Mouse (Mus musculus): ENCODE data around the gene Dcun1d3. TPM values are rescaled to one million over a fixed set of nuclear protein-coding genes. Genes with fewer than 3 reads are reported as not detected.

Gene Dcun1d3
- total and polyA plus RNA-seq, 3 experiments: 8.9 to 10.8 (median 8.9) TPM

DNA sequence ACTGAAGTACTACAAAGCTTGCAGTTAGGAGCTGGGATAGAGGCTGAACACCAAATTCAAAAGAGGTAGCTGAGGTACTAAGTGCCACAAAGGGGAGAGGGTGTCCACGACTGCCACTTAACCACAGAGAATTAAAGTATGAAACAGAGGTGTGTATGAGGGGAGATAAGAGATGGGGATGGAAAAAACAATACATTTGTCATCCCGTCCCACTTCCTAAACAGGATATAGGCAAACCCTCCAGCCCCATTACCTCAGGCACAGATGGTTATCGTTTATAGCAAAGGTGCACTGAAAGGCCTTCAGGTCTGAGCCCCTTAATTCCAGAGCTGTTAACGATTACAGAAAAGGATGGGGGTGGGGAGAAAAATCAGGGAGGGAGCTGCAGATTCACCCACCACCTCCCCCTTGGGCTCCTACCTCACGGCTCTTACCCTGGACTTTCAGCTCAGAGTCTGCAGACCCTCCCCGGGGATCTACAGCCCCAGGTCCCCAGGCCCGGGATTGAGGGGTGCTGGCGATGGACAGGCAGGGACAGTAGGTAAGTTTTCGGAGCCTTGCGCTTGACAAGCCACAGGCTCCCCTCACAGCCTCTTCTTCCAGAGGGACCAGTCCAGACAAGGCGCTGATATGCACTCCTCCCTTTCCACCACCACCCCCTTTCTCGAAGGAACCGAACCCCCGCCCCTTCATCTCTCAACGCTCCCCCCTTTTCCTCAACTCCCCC lies 1.1 kb downstream of the Dcun1d3 start:
- Histone ChIP-seq H3K27me3 (ENCODE audit: insufficient read depth, low read length) (no peaks in the 10 kb centered on the region), H3K4me1 (ENCODE audit: insufficient read depth, low read depth, low read length) (peaks cover 45% of the 10 kb centered on the region), H3K36me3 (replicated peaks) (peaks cover 8% of the 10 kb centered on the region), H3K9me3 (replicated peaks) (no peaks in the 10 kb centered on the region), H3K4me3 (ENCODE audit: low read depth, low read length) (peak overlapping the region; percentile 85)
- DNase-seq (ENCODE audit: low spot score): peak; percentile 8
- TF ChIP-seq POLR2AphosphoS5 (IDR thresholded peaks at IDR 0.05; ENCODE audit: insufficient replicate concordance, low read depth, low read length): no peak
- no peak for TF ChIP-seq GATA1 (IDR thresholded peaks at IDR 0.05; ENCODE audit: borderline replicate concordance, low read length)
- no peak for TF ChIP-seq GATA2 (IDR thresholded peaks at IDR 0.05; ENCODE audit: borderline replicate concordance, low read depth, low read length)
- no peak for TF ChIP-seq TAL1 (conservative IDR thresholded peaks at IDR 0.05; ENCODE audit: low read depth, low read length)
- no peak for TF ChIP-seq CTCF (IDR thresholded peaks at IDR 0.05; ENCODE audit: low read depth, low read length)
- no peak for ATAC-seq (ENCODE audit: extremely low read depth, insufficient number of reproducible peaks, low FRiP score, poor library complexity, severe bottlenecking)

GRCm38 (mm10) chr7:119892742-119893141 lies 3.4 kb downstream of the Dcun1d3 start:
- H3K4me3 ChIP-seq (ENCODE audit: low read depth, low read length): no peak overlapping the region
- H3K27me3 ChIP-seq (ENCODE audit: insufficient read depth, low read length): no peaks in the 10 kb centered on the region
- H3K36me3 ChIP-seq (replicated peaks): peaks cover 14% of the 10 kb centered on the region
- H3K4me1 ChIP-seq (ENCODE audit: insufficient read depth, low read depth, low read length): peaks cover 40% of the 10 kb centered on the region
- no peak for DNase-seq (ENCODE audit: low spot score)
- H3K9me3 ChIP-seq (replicated peaks): no peaks in the 10 kb centered on the region
- TF ChIP-seq POLR2AphosphoS5 (IDR thresholded peaks at IDR 0.05; ENCODE audit: insufficient replicate concordance, low read depth, low read length): no peak
- no peak for TF ChIP-seq CTCF (IDR thresholded peaks at IDR 0.05; ENCODE audit: low read depth, low read length)
- TF ChIP-seq GATA2 (IDR thresholded peaks at IDR 0.05; ENCODE audit: borderline replicate concordance, low read depth, low read length): no peak
- TF ChIP-seq TAL1 (conservative IDR thresholded peaks at IDR 0.05; ENCODE audit: low read depth, low read length): no peak
- TF ChIP-seq GATA1 (IDR thresholded peaks at IDR 0.05; ENCODE audit: borderline replicate concordance, low read length): no peak
- no peak for ATAC-seq (ENCODE audit: extremely low read depth, insufficient number of reproducible peaks, low FRiP score, poor library complexity, severe bottlenecking)

- Histone ChIP-seq H3K9me3 (replicated peaks) (no peaks in the 10 kb centered on the region), H3K4me3 (ENCODE audit: low read depth, low read length) (no peak overlapping the region), H3K4me1 (ENCODE audit: insufficient read depth, low read depth, low read length) (peaks cover 35% of the 10 kb centered on the region), H3K27me3 (ENCODE audit: insufficient read depth, low read length) (no peaks in the 10 kb centered on the region), H3K36me3 (replicated peaks) (peaks cover 15% of the 10 kb centered on the region)
- ATAC-seq (ENCODE audit: extremely low read depth, insufficient number of reproducible peaks, low FRiP score, poor library complexity, severe bottlenecking) (no peak), DNase-seq (ENCODE audit: low spot score) (no peak)
- TF ChIP-seq CTCF (IDR thresholded peaks at IDR 0.05; ENCODE audit: low read depth, low read length): no peak
- TF ChIP-seq GATA2 (IDR thresholded peaks at IDR 0.05; ENCODE audit: borderline replicate concordance, low read depth, low read length): no peak
- TF ChIP-seq TAL1 (conservative IDR thresholded peaks at IDR 0.05; ENCODE audit: low read depth, low read length): no peak
- TF ChIP-seq GATA1 (IDR thresholded peaks at IDR 0.05; ENCODE audit: borderline replicate concordance, low read length): no peak
- no peak for TF ChIP-seq POLR2AphosphoS5 (IDR thresholded peaks at IDR 0.05; ENCODE audit: insufficient replicate concordance, low read depth, low read length)
These were observed 3.9 kb downstream of the Dcun1d3 start for GRCm38 (mm10) chr7:119892198-119892597.

GRCm38 (mm10) chr7:119887887-119888286 lies 8.2 kb downstream of the Dcun1d3 start:
- Histone ChIP-seq H3K4me1 (ENCODE audit: insufficient read depth, low read depth, low read length) (peaks cover 13% of the 10 kb centered on the region), H3K27me3 (ENCODE audit: insufficient read depth, low read length) (no peaks in the 10 kb centered on the region), H3K9me3 (replicated peaks) (no peaks in the 10 kb centered on the region), H3K36me3 (replicated peaks) (peaks cover 26% of the 10 kb centered on the region), H3K4me3 (ENCODE audit: low read depth, low read length) (no peak overlapping the region)
- ATAC-seq (ENCODE audit: extremely low read depth, insufficient number of reproducible peaks, low FRiP score, poor library complexity, severe bottlenecking) (no peak; the same call in 1 of the 2 replicates), DNase-seq (ENCODE audit: low spot score) (no peak)
- TF ChIP-seq CTCF (IDR thresholded peaks at IDR 0.05; ENCODE audit: low read depth, low read length) (no peak), TAL1 (conservative IDR thresholded peaks at IDR 0.05; ENCODE audit: low read depth, low read length) (no peak)

- Histone ChIP-seq H3K4me3 (ENCODE audit: low read depth, low read length) (no peak overlapping the region), H3K9me3 (replicated peaks) (no peaks in the 10 kb centered on the region), H3K36me3 (replicated peaks) (peaks cover 28% of the 10 kb centered on the region), H3K27me3 (ENCODE audit: insufficient read depth, low read length) (no peaks in the 10 kb centered on the region), H3K4me1 (ENCODE audit: insufficient read depth, low read depth, low read length) (peaks cover 8% of the 10 kb centered on the region)
- no peak for TF ChIP-seq GATA2 (IDR thresholded peaks at IDR 0.05; ENCODE audit: borderline replicate concordance, low read depth, low read length)
- no peak for TF ChIP-seq TAL1 (conservative IDR thresholded peaks at IDR 0.05; ENCODE audit: low read depth, low read length)
- TF ChIP-seq GATA1 (IDR thresholded peaks at IDR 0.05; ENCODE audit: borderline replicate concordance, low read length): no peak
- no peak for TF ChIP-seq POLR2AphosphoS5 (IDR thresholded peaks at IDR 0.05; ENCODE audit: insufficient replicate concordance, low read depth, low read length)
- TF ChIP-seq CTCF (IDR thresholded peaks at IDR 0.05; ENCODE audit: low read depth, low read length): no peak
- DNase-seq (ENCODE audit: low spot score): no peak
- ATAC-seq (ENCODE audit: extremely low read depth, insufficient number of reproducible peaks, low FRiP score, poor library complexity, severe bottlenecking): no peak
These were observed 14.9 kb downstream of the Dcun1d3 start for GRCm38 (mm10) chr7:119881229-119881628.

DNA sequence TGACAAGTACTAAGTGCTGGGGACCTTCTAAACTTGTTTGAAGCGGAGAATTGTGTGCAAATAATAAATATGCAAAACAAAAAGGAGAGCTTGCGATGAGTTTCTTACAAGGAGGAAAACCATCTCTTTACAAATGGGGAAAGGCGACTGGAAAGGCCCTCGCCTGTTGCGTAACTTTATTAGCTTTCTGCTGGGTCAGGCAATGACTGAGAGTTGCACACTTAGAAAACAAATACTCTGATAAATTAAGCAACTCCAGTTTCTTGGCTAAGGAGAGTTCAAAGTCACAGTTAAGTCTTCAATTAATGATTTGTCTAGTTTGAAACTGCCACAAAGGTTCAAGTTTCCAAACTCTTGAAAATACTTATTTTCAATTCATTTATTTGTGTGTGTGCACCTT lies 15.8 kb downstream of the Dcun1d3 start:
- ATAC-seq (ENCODE audit: extremely low read depth, insufficient number of reproducible peaks, low FRiP score, poor library complexity, severe bottlenecking) (no peak), DNase-seq (ENCODE audit: low spot score) (no peak)
- H3K9me3 ChIP-seq (replicated peaks): no peaks in the 10 kb centered on the region
- TF ChIP-seq POLR2AphosphoS5 (IDR thresholded peaks at IDR 0.05; ENCODE audit: insufficient replicate concordance, low read depth, low read length) (no peak), GATA2 (IDR thresholded peaks at IDR 0.05; ENCODE audit: borderline replicate concordance, low read depth, low read length) (no peak), GATA1 (IDR thresholded peaks at IDR 0.05; ENCODE audit: borderline replicate concordance, low read length) (no peak), TAL1 (conservative IDR thresholded peaks at IDR 0.05; ENCODE audit: low read depth, low read length) (no peak), CTCF (IDR thresholded peaks at IDR 0.05; ENCODE audit: low read depth, low read length) (no peak)
- no peak overlapping the region for H3K4me3 ChIP-seq (ENCODE audit: low read depth, low read length)
- H3K27me3 ChIP-seq (ENCODE audit: insufficient read depth, low read length): no peaks in the 10 kb centered on the region
- H3K4me1 ChIP-seq (ENCODE audit: insufficient read depth, low read depth, low read length): peaks cover 8% of the 10 kb centered on the region
- peaks cover 29% of the 10 kb centered on the region for H3K36me3 ChIP-seq (replicated peaks)
